Mouse (Mus musculus) embryonic fibroblast, embryonic 13.5 days (primary cell): ENCODE results near the gene Smg5.
"Not testable (repeated sequence)": the region's sequence is repeated elsewhere in the genome, so short reads cannot be mapped to it uniquely, and the experiment has no call there.

Experiments used
- CTCF ChIP-seq: IDR thresholded peaks from 2 replicates; pipeline ENCODE4 v1.5.1; 2011; ENCODE audit warnings: mild to moderate bottlenecking, control low read depth, low read length, moderate library complexity, borderline replicate concordance; ENCODE audit not compliant: insufficient read depth
- POLR2A ChIP-seq: IDR thresholded peaks from 2 replicates; pipeline ENCODE4 v1.6.1; 2011; ENCODE audit warnings: low read depth, mild to moderate bottlenecking, control low read depth, low read length, moderate library complexity

- not testable (repeated sequence) for TF ChIP-seq POLR2A, CTCF
Measured at GRCm38 (mm10) chr3:88376644-88377043, 40.6 kb downstream of the Smg5 start.
